Mouse (Mus musculus): ENCODE data around the gene Wipi2.
A peak's percentile ranks its signal among the peaks of the same experiment; 100 is the strongest.

DNA sequence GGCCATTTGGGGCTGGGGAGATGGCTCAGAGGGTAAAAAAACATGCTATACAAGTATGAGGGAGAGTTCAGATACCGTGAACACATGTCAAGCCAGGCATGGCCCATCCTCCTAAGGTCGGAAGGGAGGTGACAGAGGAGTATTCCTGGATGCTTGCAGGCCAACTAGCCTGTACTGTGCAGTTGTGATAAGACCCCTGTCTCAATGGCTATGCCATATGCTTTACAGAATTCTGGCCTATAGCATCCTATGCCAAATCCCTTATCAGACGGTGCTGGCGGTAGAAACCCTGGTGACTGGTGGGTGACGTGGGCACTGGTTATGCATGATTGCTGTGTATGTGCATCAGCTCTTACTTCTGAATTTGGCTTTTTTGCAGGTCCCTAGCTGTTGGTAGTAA is 10.3 kb downstream of the Wipi2 start:
- TF ChIP-seq CTCF (IDR thresholded peaks at IDR 0.05; ENCODE audit: low read depth) = no peak
- peak; percentile 77 for TF ChIP-seq EP300 (IDR thresholded peaks at IDR 0.05; ENCODE audit: low read depth)
